Mouse (Mus musculus) layer of hippocampus, postnatal 10 days (tissue): ENCODE measurements at regions not wholly inside any gene's neighbourhood (a gene's known extent, or its start where the extent isn't known, plus 50 kb on each side); places are given as distances from the start of the nearest gene placed in this dataset.
"Not testable (repeated sequence)": the region's sequence is repeated elsewhere in the genome, so short reads cannot be mapped to it uniquely, and the experiment has no call there.

Source experiments
- DNase-seq, 2 experiments: peaks; one replicate each; pipeline ENCODE4 v3.0.0; 2021; ENCODE audit warnings: low spot score in 2 of 2

GRCm38 (mm10) chrX:170735786-170736185, 63.3 kb downstream of the Asmt start:
- DNase-seq, result peak in 1 of 2 experiments; percentile 4

- DNase-seq, result not testable (repeated sequence)
Observed at GRCm38 (mm10) chrX:170753507-170754256, 81.2 kb downstream of the Asmt start.
